Mouse (Mus musculus) hindbrain, embryonic 13.5 days (tissue): ENCODE measurements around the gene Creld1. TPM values are rescaled to one million over a fixed set of nuclear protein-coding genes. Genes with fewer than 3 reads are reported as not detected.

ENCODE experiments used
- ATAC-seq: fragments of 200-750 bp; cut with Nextera tagmentation; 2 replicates; pipeline ENCODE4 v1.8.0; 2017; ENCODE audit warnings: moderate TSS enrichment; ENCODE audit not compliant: low FRiP score
- H3K27ac ChIP-seq: fragments of 300-500 bp; sonication (generic); 2 replicates; pipeline ENCODE4 v1.5.1; 2015; ENCODE audit warnings: inconsistent platforms, mild to moderate bottlenecking, moderate library complexity
- H3K27me3 ChIP-seq: fragments of 300-500 bp; sonication (generic); 2 replicates; pipeline ENCODE4 v1.6.1; 2015; ENCODE audit warnings: mild to moderate bottlenecking, inconsistent platforms
- H3K36me3 ChIP-seq: fragments of 300-500 bp; sonication (generic); 2 replicates; pipeline ENCODE4 v1.6.1; 2015; ENCODE audit warnings: mild to moderate bottlenecking, inconsistent platforms
- H3K4me1 ChIP-seq: fragments of 300-500 bp; sonication (generic); replicated peaks from 2 replicates; pipeline ENCODE4 v1.6.1; 2015; ENCODE audit warnings: inconsistent platforms
- H3K4me2 ChIP-seq: fragments of 300-500 bp; sonication (generic); 2 replicates; pipeline ENCODE4 v1.6.1; 2015; ENCODE audit warnings: inconsistent platforms, mild to moderate bottlenecking, moderate library complexity
- H3K4me3 ChIP-seq: fragments of 300-500 bp; sonication (generic); 2 replicates; pipeline ENCODE4 v1.5.1; 2015; ENCODE audit warnings: mild to moderate bottlenecking, inconsistent platforms
- H3K9ac ChIP-seq: fragments of 300-500 bp; sonication (generic); 2 replicates; pipeline ENCODE4 v1.6.1; 2015; ENCODE audit warnings: mild to moderate bottlenecking, inconsistent platforms
- H3K9me3 ChIP-seq: fragments of 300-500 bp; sonication (generic); 2 replicates; pipeline ENCODE4 v1.6.1; 2016; ENCODE audit warnings: inconsistent platforms
- WGBS: fragments of 180-500 bp; shearing (Covaris S2); methylation state at CpG from one replicate; pipeline ENCODE4 v1.1.7; 2015; 5-methylcytosine and 5-hydroxymethylcytosine counted together
- microRNA-seq: library from miRNA; unstranded; fragments of <30 nt; microRNA quantifications from one replicate; pipeline ENCODE4, GENCODE M21; 2016
- polyA plus RNA-seq: library from polyadenylated mRNA; unstranded; fragments of >200 nt; fragmentation: Nextera tagmentation; extraction: Ambion mirVana; gene quantifications from 2 replicates; pipeline ENCODE4 v1.2.1, GENCODE M21; 2015

The Creld1 gene
- polyA plus RNA-seq, 1 experiment from 2014 or later = 72.4 TPM

- 92% methylated on average over 8 of the region's 8 CpGs for WGBS
- no peaks in the 10 kb centered on the region for H3K4me1 ChIP-seq
These were observed 40.3 kb downstream of the Creld1 start for GRCm38 (mm10) chr6:113523420-113523819.

GRCm38 (mm10) chr6:113530932-113531839, 48.1 kb downstream of the Creld1 start, which contains the start of the genes Emc3 and Fancd2:
Gene Emc3 (minus strand): TSS chr6:113531652.
Gene Fancd2 (plus strand): TSS chr6:113531682.
- Histone ChIP-seq H3K9ac (peak within 1 kb of the TSS; percentile 91), H3K27ac (peak within 1 kb of the TSS; percentile 78), H3K4me3 (peak within 1 kb of the TSS; percentile 90), H3K4me1 (peaks cover 25% of the 10 kb centered on the region), H3K9me3 (no peaks in the 10 kb centered on the region), H3K4me2 (peak within 1 kb of the TSS; percentile 82), H3K27me3 (no peaks in the 10 kb centered on the region), H3K36me3 (peaks cover 11% of the 10 kb centered on the region)
- peak; percentile 89 for ATAC-seq
- 1% methylated on average over 47 of the region's 47 CpGs for WGBS

More at GRCm38 (mm10) chr6:113523420-113523819, 40.3 kb downstream of the Creld1 start:
- Histone ChIP-seq H3K4me3 (no peak overlapping the region), H3K27ac (no peak overlapping the region), H3K4me2 (no peak overlapping the region), H3K36me3 (peaks cover 77% of the 10 kb centered on the region), H3K9ac (no peak overlapping the region), H3K9me3 (no peaks in the 10 kb centered on the region), H3K27me3 (no peaks in the 10 kb centered on the region)
- no peak for ATAC-seq

- H3K4me1 ChIP-seq = peaks cover 25% of the 10 kb centered on the region
- H3K9me3 ChIP-seq = no peaks in the 10 kb centered on the region
- H3K27me3 ChIP-seq = no peaks in the 10 kb centered on the region
- peak overlapping the region; percentile 91 for H3K9ac ChIP-seq
- H3K36me3 ChIP-seq = peaks cover 10% of the 10 kb centered on the region; the same call in 1 of the 2 replicates
- H3K4me2 ChIP-seq = peak overlapping the region; percentile 82
- H3K27ac ChIP-seq = no peak overlapping the region
- ATAC-seq = no peak
- 10% methylated on average over 7 of the region's 7 CpGs for WGBS
- peak overlapping the region; percentile 90 for H3K4me3 ChIP-seq
These were observed 48.8 kb downstream of the Creld1 start for GRCm38 (mm10) chr6:113531840-113532404.

- 93% methylated on average over 7 of the region's 7 CpGs for WGBS
- no peak overlapping the region for H3K4me3 ChIP-seq
- H3K9me3 ChIP-seq = no peaks in the 10 kb centered on the region
- H3K27me3 ChIP-seq = no peaks in the 10 kb centered on the region
- no peak overlapping the region for H3K27ac ChIP-seq
- no peak overlapping the region for H3K9ac ChIP-seq
- no peak for ATAC-seq
- H3K4me1 ChIP-seq = peaks cover 15% of the 10 kb centered on the region
- H3K36me3 ChIP-seq = 0 out of 2 replicates have a peak, but pooled peaks cover 4% of the 10 kb centered on the region
- no peak overlapping the region for H3K4me2 ChIP-seq
These were observed 51.8 kb downstream of the Creld1 start for GRCm38 (mm10) chr6:113534886-113535285.

GRCm38 (mm10) chr6:113541610-113542009, 58.5 kb downstream of the Creld1 start:
- Histone ChIP-seq H3K9ac (no peak overlapping the region), H3K4me1 (no peaks in the 10 kb centered on the region), H3K4me2 (no peak overlapping the region), H3K9me3 (no peaks in the 10 kb centered on the region), H3K4me3 (no peak overlapping the region), H3K27ac (no peak overlapping the region), H3K27me3 (no peaks in the 10 kb centered on the region), H3K36me3 (0 out of 2 replicates have a peak, but pooled peaks cover 3% of the 10 kb centered on the region)
- no peak for ATAC-seq
- WGBS = 90% methylated on average over 6 of the region's 6 CpGs

Small RNAs within 50 kb of the gene (microRNA-seq; reads per million reads assigned to microRNA genes)
- gene Gm23365 = not detected

Other genes with a start within 250 kb of the Creld1 start
- gene Mtmr14, start 245.5 kb upstream of the Creld1 start, polyA plus RNA-seq = 34.7 and 35.5 TPM in 2 replicates
- gene Cpne9, start 201.0 kb upstream of the Creld1 start, polyA plus RNA-seq = 1.2 and 1.9 TPM in 2 replicates
- 17.1 and 17.3 TPM in 2 replicates for gene Brpf1, start 176.2 kb upstream of the Creld1 start, polyA plus RNA-seq
- 8.7 and 9.6 TPM in 2 replicates for gene Ogg1, start 156.3 kb upstream of the Creld1 start, polyA plus RNA-seq
- gene Camk1, start 139.3 kb upstream of the Creld1 start, polyA plus RNA-seq = 79.6 and 86.3 TPM in 2 replicates
- gene Tada3, start 105.4 kb upstream of the Creld1 start, polyA plus RNA-seq = 70.0 and 70.6 TPM in 2 replicates
- gene Arpc4, start 105.2 kb upstream of the Creld1 start, polyA plus RNA-seq = 416 and 430 TPM in 2 replicates
- gene Ttll3, start 94.0 kb upstream of the Creld1 start, polyA plus RNA-seq = 11.8 TPM in 2 replicates
- 17.5 and 19.5 TPM in 2 replicates for gene Rpusd3, start 64.0 kb upstream of the Creld1 start, polyA plus RNA-seq
- not detected in 2 replicates for gene Cidec, start 47.5 kb upstream of the Creld1 start, polyA plus RNA-seq
- gene Jagn1, start 40.7 kb upstream of the Creld1 start, polyA plus RNA-seq = 92.9 and 96.9 TPM in 2 replicates
- 0.09 and 0.17 TPM in 2 replicates for gene Il17re, start 24.8 kb upstream of the Creld1 start, polyA plus RNA-seq
- gene Il17rc, start 11.9 kb upstream of the Creld1 start, polyA plus RNA-seq = 2.0 and 2.4 TPM in 2 replicates
- 5.3 and 7.1 TPM in 2 replicates for gene Prrt3, start 18.6 kb downstream of the Creld1 start, polyA plus RNA-seq
- 105 and 110 TPM in 2 replicates for gene Emc3, start 48.4 kb downstream of the Creld1 start, polyA plus RNA-seq
- 3.0 and 3.2 TPM in 2 replicates for gene Fancd2, start 48.4 kb downstream of the Creld1 start, polyA plus RNA-seq
- 0.19 and 0.23 TPM in 2 replicates for gene Fancd2os, start 117.4 kb downstream of the Creld1 start, polyA plus RNA-seq
- 235 and 248 TPM in 2 replicates for gene Brk1, start 121.5 kb downstream of the Creld1 start, polyA plus RNA-seq
- 65.0 and 68.5 TPM in 2 replicates for gene Vhl, start 140.7 kb downstream of the Creld1 start, polyA plus RNA-seq
- gene Irak2, start 155.2 kb downstream of the Creld1 start, polyA plus RNA-seq = 1.7 and 2.1 TPM in 2 replicates
- 0.72 and 0.83 TPM in 2 replicates for gene Tatdn2, start 213.8 kb downstream of the Creld1 start, polyA plus RNA-seq
- 0.29 TPM in 1 of 2 replicates, not detected in the other for gene Ghrl, start 236.6 kb downstream of the Creld1 start, polyA plus RNA-seq